Mouse (Mus musculus) intestine, embryonic 14.5 days (tissue): ENCODE data around the gene Gprc5d. TPM values are rescaled to one million over a fixed set of nuclear protein-coding genes. Genes with fewer than 3 reads are reported as not detected.

Source experiments
- ATAC-seq: fragments of 200-750 bp; cut with Nextera tagmentation; replicated peaks from 2 replicates; pipeline ENCODE4 v1.8.0; 2017; ENCODE audit warnings: low read depth, moderate number of reproducible peaks, moderate TSS enrichment, moderate library complexity; ENCODE audit not compliant: low FRiP score, low TSS enrichment
- DNase-seq: peaks from one replicate; pipeline ENCODE4 v3.0.0-alpha.2; 2018; ENCODE audit warnings: low spot score
- H3K27ac ChIP-seq: fragments of 300-500 bp; sonication (generic); 2 replicates; pipeline ENCODE4 v1.5.1; 2014; ENCODE audit warnings: low read depth, mild to moderate bottlenecking, control low read depth
- H3K27me3 ChIP-seq: fragments of 300-500 bp; sonication (generic); replicated peaks from 2 replicates; pipeline ENCODE4 v1.6.1; 2014; ENCODE audit warnings: low read length, control low read depth; ENCODE audit not compliant: control insufficient read depth, insufficient read depth
- H3K36me3 ChIP-seq: fragments of 300-500 bp; sonication (generic); 2 replicates; pipeline ENCODE4 v1.6.1; 2014; ENCODE audit warnings: low read length, control low read depth; ENCODE audit not compliant: control insufficient read depth, insufficient read depth
- H3K4me1 ChIP-seq: fragments of 300-500 bp; sonication (generic); replicated peaks from 2 replicates; pipeline ENCODE4 v1.6.1; 2014; ENCODE audit warnings: low read length, control low read depth, mixed read lengths; ENCODE audit not compliant: control insufficient read depth, insufficient read depth
- H3K4me2 ChIP-seq: fragments of 300-500 bp; sonication (generic); 2 replicates; pipeline ENCODE4 v1.6.1; 2014; ENCODE audit warnings: low read length
- H3K4me3 ChIP-seq: fragments of 300-500 bp; sonication (generic); 2 replicates; pipeline ENCODE4 v1.5.1; 2014; ENCODE audit warnings: low read depth, low read length, control low read depth, mixed read lengths
- H3K9ac ChIP-seq: fragments of 300-500 bp; sonication (generic); 2 replicates; pipeline ENCODE4 v1.6.1; 2014; ENCODE audit warnings: mild to moderate bottlenecking, low read length
- H3K9me3 ChIP-seq: fragments of 300-500 bp; sonication (generic); 2 replicates; pipeline ENCODE4 v1.6.1; 2016; ENCODE audit warnings: low read length, control low read depth; ENCODE audit not compliant: control insufficient read depth
- WGBS: fragments of 180-500 bp; shearing (Covaris S2); extraction: QIAGEN DNeasy Blood & Tissue Kit; methylation state at CpG from one replicate; pipeline ENCODE4 v1.1.7; 2014; 5-methylcytosine and 5-hydroxymethylcytosine counted together
- polyA plus RNA-seq: library from polyadenylated mRNA; unstranded; fragments of >200 nt; fragmentation: Nextera tagmentation; extraction: Ambion mirVana; gene quantifications from 2 replicates; pipeline ENCODE4 v1.2.1, GENCODE M21; 2014

Gene Gprc5d
- polyA plus RNA-seq, 1 experiment from 2014 or later: not detected

GRCm38 (mm10) chr6:135124755-135125380 is 6.8 kb upstream of the Gprc5d start:
- H3K36me3 ChIP-seq: no peaks in the 10 kb centered on the region
- no peak overlapping the region for H3K4me3 ChIP-seq
- no peak for ATAC-seq
- no peak overlapping the region for H3K27ac ChIP-seq
- H3K4me1 ChIP-seq: no peaks in the 10 kb centered on the region
- no peaks in the 10 kb centered on the region for H3K9me3 ChIP-seq
- H3K27me3 ChIP-seq: no peaks in the 10 kb centered on the region
- H3K9ac ChIP-seq: no peak overlapping the region
- no peak overlapping the region for H3K4me2 ChIP-seq
- DNase-seq: no peak
- WGBS: 55% methylated on average over 5 of the region's 5 CpGs

DNA sequence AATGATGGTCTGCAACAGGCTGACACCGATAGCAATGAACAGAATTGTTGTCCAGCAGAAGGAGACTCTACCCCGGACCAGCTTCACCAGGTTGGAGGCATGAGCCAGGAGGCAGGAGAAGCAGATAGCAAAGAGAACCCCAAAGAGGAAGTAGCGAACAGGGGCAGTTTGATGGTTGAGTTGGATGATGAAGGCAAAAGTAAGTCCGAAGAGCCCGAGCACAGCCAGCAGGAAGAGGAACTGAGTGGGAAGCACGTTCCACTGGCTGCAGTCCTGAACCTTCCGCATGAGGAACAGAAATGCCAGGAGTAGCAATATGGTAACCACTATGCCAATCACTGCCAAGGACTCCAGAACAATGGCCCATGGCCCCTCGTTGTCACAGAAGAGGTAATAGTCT is 1.6 kb downstream of the Gprc5d start:
- no peaks in the 10 kb centered on the region for H3K27me3 ChIP-seq
- H3K9ac ChIP-seq: no peak overlapping the region
- ATAC-seq: no peak
- H3K4me3 ChIP-seq: no peak overlapping the region
- no peaks in the 10 kb centered on the region for H3K9me3 ChIP-seq
- H3K4me1 ChIP-seq: no peaks in the 10 kb centered on the region
- no peak overlapping the region for H3K4me2 ChIP-seq
- no peak overlapping the region for H3K27ac ChIP-seq
- no peak for DNase-seq
- no peaks in the 10 kb centered on the region for H3K36me3 ChIP-seq
- WGBS: 92% methylated on average over 8 of the region's 8 CpGs

DNA sequence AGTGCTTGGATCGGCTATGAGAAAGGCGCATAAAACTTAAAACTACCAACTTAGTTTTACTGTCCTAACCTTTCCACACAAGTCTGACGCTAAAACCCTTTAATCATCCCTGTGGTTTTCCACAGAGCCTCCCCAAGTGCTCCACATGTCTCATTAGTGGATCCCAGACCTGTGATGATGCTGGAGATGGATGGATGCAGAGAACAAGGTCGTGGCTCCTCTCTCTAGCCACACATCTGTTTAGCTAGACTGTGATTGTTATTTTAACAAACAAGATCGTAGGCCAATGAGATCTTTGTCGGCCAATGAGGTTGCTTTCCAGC is 5.0 kb downstream of the Gprc5d start:
- ATAC-seq (no peak), DNase-seq (no peak)
- H3K4me3 ChIP-seq: no peak overlapping the region
- H3K4me2 ChIP-seq: no peak overlapping the region
- no peaks in the 10 kb centered on the region for H3K27me3 ChIP-seq
- H3K4me1 ChIP-seq: no peaks in the 10 kb centered on the region
- no peaks in the 10 kb centered on the region for H3K36me3 ChIP-seq
- H3K27ac ChIP-seq: no peak overlapping the region
- H3K9ac ChIP-seq: no peak overlapping the region
- H3K9me3 ChIP-seq: no peaks in the 10 kb centered on the region
- 21% methylated on average over 6 of the region's 6 CpGs for WGBS

GRCm38 (mm10) chr6:135112411-135113113 is 5.5 kb downstream of the Gprc5d start:
- H3K4me3 ChIP-seq: no peak overlapping the region

GRCm38 (mm10) chr6:135107014-135107413 is 11.1 kb downstream of the Gprc5d start:
- no peak overlapping the region for H3K4me3 ChIP-seq
- DNase-seq (no peak), ATAC-seq (no peak)
- no peaks in the 10 kb centered on the region for H3K36me3 ChIP-seq
- no peak overlapping the region for H3K9ac ChIP-seq
- H3K9me3 ChIP-seq: no peaks in the 10 kb centered on the region
- WGBS: 90% methylated on average over 6 of the region's 6 CpGs
- no peaks in the 10 kb centered on the region for H3K27me3 ChIP-seq
- H3K4me2 ChIP-seq: no peak overlapping the region
- H3K4me1 ChIP-seq: no peaks in the 10 kb centered on the region
- H3K27ac ChIP-seq: no peak overlapping the region

More at GRCm38 (mm10) chr6:135112411-135113113, 5.5 kb downstream of the Gprc5d start:
- no peaks in the 10 kb centered on the region for H3K27me3 ChIP-seq
- H3K4me1 ChIP-seq: no peaks in the 10 kb centered on the region
- H3K9ac ChIP-seq: no peak overlapping the region
- no peaks in the 10 kb centered on the region for H3K36me3 ChIP-seq
- ATAC-seq: no peak
- no peak overlapping the region for H3K27ac ChIP-seq
- WGBS: 20% methylated on average over 7 of the region's 7 CpGs
- no peak overlapping the region for H3K4me2 ChIP-seq
- H3K9me3 ChIP-seq: no peaks in the 10 kb centered on the region
- no peak for DNase-seq

GRCm38 (mm10) chr6:135102736-135103303 is 15.3 kb downstream of the Gprc5d start:
- DNase-seq (no peak), ATAC-seq (no peak)
- Histone ChIP-seq H3K4me2 (no peak overlapping the region), H3K9ac (no peak overlapping the region), H3K27ac (no peak overlapping the region), H3K4me3 (no peak overlapping the region), H3K27me3 (no peaks in the 10 kb centered on the region), H3K9me3 (no peaks in the 10 kb centered on the region), H3K36me3 (no peaks in the 10 kb centered on the region), H3K4me1 (no peaks in the 10 kb centered on the region)
- WGBS: 70% methylated on average over 5 of the region's 5 CpGs

- H3K4me2 ChIP-seq: no peak overlapping the region
- no peak overlapping the region for H3K4me3 ChIP-seq
- H3K36me3 ChIP-seq: no peaks in the 10 kb centered on the region
- DNase-seq (no peak), ATAC-seq (no peak)
- H3K27me3 ChIP-seq: no peaks in the 10 kb centered on the region
- H3K9me3 ChIP-seq: no peaks in the 10 kb centered on the region
- H3K9ac ChIP-seq: no peak overlapping the region
- H3K4me1 ChIP-seq: no peaks in the 10 kb centered on the region
- 82% methylated on average over 15 of the region's 15 CpGs for WGBS
- H3K27ac ChIP-seq: no peak overlapping the region
These were observed 17.2 kb downstream of the Gprc5d start for GRCm38 (mm10) chr6:135100787-135101472.

DNA sequence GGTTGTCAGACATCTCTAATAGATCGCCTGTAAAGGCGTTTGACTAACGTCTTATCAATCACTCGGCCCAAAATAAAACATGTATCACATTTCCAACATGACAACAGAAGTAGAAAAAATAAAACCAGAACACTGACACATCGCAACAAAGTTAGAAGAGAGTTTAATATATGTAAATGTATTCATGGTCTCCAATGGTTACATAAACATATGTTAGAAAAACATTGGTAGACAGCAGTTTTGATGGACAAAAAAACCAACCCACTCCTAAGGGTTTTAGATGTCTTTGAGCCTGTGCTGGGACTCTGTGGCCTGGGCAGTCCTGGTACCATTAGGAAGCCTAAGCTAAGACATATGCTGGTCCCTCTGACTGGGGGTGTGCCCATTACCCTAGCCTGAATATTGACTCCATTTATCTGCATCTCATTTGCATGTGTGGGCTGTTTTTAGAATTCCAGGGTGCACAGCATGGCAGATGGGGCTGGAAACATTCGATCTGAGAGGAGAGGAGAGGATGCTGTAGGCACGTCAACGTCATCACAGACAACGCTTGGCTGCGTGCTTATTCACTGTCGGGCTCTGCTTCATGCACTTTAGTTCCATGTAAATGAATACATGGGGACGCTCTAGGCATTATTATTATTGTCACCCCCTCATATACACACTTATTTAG is 25.1 kb downstream of the Gprc5d start:
- ATAC-seq (no peak), DNase-seq (no peak)
- Histone ChIP-seq H3K27ac (no peak overlapping the region), H3K4me2 (no peak overlapping the region), H3K27me3 (no peaks in the 10 kb centered on the region), H3K36me3 (no peaks in the 10 kb centered on the region), H3K4me1 (no peaks in the 10 kb centered on the region), H3K4me3 (no peak overlapping the region), H3K9ac (no peak overlapping the region), H3K9me3 (no peaks in the 10 kb centered on the region)
- WGBS: 90% methylated on average over 12 of the region's 12 CpGs
